Mouse (Mus musculus) hematopoietic stem cell, adult 5-6 weeks (primary cell): Measurements from ENCODE around the gene Rgs13. TPM values are rescaled to one million over a fixed set of nuclear protein-coding genes. Genes with fewer than 3 reads are reported as not detected.

Experiments
- ATAC-seq, 2 experiments: fragments of 125-278 bp in 1 of 2; replicated peaks in 1 of 2; 2 replicates each; pipeline ENCODE4 v1.8.0; 2016 to 2017; ENCODE audit warnings: inconsistent platforms in 2 of 2, mild to moderate bottlenecking in 2 of 2, moderate number of reproducible peaks in 2 of 2, low read depth in 1 of 2, moderate TSS enrichment in 1 of 2; ENCODE audit not compliant: low FRiP score in 2 of 2, poor library complexity in 2 of 2, severe bottlenecking in 2 of 2, insufficient read depth in 1 of 2, low TSS enrichment in 1 of 2
- total RNA-seq: library from RNA; stranded (forward); fragments of 172-1452, 232-1000 nt; gene quantifications from 2 replicates; pipeline ENCODE4 v1.2.3, GENCODE M21; 2017

Gene Rgs13
- not detected in 2 replicates for total RNA-seq

GRCm38 (mm10) chr1:144177166-144177565 lies at the start of gene Rgs13:
Gene Rgs13 (minus strand): TSS chr1:144177372.
- no peak for ATAC-seq

- ATAC-seq = peak; percentile 88 to 97
Measured at GRCm38 (mm10) chr1:144215230-144215629, 38.1 kb upstream of the Rgs13 start.

- ATAC-seq = no peak
Measured at GRCm38 (mm10) chr1:144210912-144211311, 33.7 kb upstream of the Rgs13 start.

- ATAC-seq = no peak
Measured at GRCm38 (mm10) chr1:144206281-144207061, 29.3 kb upstream of the Rgs13 start.

GRCm38 (mm10) chr1:144204766-144205165 lies 27.6 kb upstream of the Rgs13 start:
- ATAC-seq = no peak

GRCm38 (mm10) chr1:144202939-144203338 lies 25.8 kb upstream of the Rgs13 start:
- peak; percentile 54 to 63 for ATAC-seq

GRCm38 (mm10) chr1:144200496-144200895 lies 23.3 kb upstream of the Rgs13 start:
- ATAC-seq = peak; percentile 74 to 88

GRCm38 (mm10) chr1:144199538-144199937 lies 22.4 kb upstream of the Rgs13 start:
- peak; percentile 22 to 29; a peak in 1 of 4 replicates for ATAC-seq

- peak in 1 of 2 experiments; percentile 52; a peak in 1 of 4 replicates for ATAC-seq
Measured at GRCm38 (mm10) chr1:144197684-144198083, 20.5 kb upstream of the Rgs13 start.

- ATAC-seq = peak in 1 of 2 experiments; percentile 36; a peak in 2 of 4 replicates
Measured at GRCm38 (mm10) chr1:144186655-144187396, 9.7 kb upstream of the Rgs13 start.

- ATAC-seq = peak; percentile 85 to 91
Measured at GRCm38 (mm10) chr1:144184955-144185715, 8.0 kb upstream of the Rgs13 start.

GRCm38 (mm10) chr1:144183622-144184021 lies 6.5 kb upstream of the Rgs13 start:
- ATAC-seq = no peak

GRCm38 (mm10) chr1:144179559-144179958 lies 2.4 kb upstream of the Rgs13 start:
- no peak for ATAC-seq

GRCm38 (mm10) chr1:144178281-144178957 lies 1.2 kb upstream of the Rgs13 start:
- ATAC-seq = no peak

GRCm38 (mm10) chr1:144177620-144178019 lies 448 bp upstream of the Rgs13 start:
- no peak for ATAC-seq

GRCm38 (mm10) chr1:144174760-144175159 lies 2.4 kb downstream of the Rgs13 start:
- no peak for ATAC-seq

- ATAC-seq = no peak
Measured at GRCm38 (mm10) chr1:144173568-144174036, 3.6 kb downstream of the Rgs13 start.
